Mouse (Mus musculus) urinary bladder, postnatal 25 days (tissue): ENCODE results near the gene Gm17359.

Experiments
- DNase-seq: peaks from one replicate; pipeline ENCODE4 v3.0.0; 2022; ENCODE audit warnings: low spot score

The Gm17359 gene

DNA sequence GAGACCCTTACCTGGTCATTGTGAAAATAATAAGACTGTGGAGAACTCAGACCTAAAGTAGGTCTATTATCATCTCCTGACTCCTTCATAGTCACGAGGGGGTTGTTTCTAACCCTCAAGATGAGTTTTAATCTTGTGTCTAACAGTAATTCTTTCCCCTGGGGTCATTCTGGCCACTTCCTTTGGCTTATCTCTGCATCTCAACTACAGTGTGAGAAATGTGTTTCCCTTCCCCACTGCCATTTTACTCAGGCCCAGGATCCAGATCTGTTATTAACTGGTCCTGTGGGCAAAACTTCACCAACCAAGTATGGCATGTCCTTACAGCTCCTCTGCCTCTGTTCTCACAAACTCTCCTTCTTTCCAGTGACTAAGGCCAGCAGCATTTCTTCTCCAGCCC lies 12.8 kb downstream of the Gm17359 start:
- DNase-seq: no peak

DNA sequence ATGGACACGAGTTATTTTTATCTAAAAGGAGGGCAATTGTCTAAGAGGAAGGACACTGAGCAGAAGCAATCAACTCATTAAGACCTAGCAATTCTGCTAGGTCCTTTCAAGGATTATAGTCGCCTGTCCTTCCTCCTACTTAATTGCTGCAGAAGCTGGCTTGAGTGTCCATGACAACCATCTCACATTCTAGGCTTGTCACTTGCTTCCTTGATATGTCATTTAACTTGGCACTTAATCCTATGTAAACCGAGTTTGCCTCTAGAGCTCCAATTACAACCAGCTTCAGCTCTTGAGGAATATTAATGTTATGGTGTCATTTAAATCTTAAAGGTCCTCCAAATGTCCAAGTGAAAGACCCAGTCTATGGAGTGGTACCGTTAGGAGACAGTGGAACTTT lies 22.3 kb downstream of the Gm17359 start:
- no peak for DNase-seq

DNA sequence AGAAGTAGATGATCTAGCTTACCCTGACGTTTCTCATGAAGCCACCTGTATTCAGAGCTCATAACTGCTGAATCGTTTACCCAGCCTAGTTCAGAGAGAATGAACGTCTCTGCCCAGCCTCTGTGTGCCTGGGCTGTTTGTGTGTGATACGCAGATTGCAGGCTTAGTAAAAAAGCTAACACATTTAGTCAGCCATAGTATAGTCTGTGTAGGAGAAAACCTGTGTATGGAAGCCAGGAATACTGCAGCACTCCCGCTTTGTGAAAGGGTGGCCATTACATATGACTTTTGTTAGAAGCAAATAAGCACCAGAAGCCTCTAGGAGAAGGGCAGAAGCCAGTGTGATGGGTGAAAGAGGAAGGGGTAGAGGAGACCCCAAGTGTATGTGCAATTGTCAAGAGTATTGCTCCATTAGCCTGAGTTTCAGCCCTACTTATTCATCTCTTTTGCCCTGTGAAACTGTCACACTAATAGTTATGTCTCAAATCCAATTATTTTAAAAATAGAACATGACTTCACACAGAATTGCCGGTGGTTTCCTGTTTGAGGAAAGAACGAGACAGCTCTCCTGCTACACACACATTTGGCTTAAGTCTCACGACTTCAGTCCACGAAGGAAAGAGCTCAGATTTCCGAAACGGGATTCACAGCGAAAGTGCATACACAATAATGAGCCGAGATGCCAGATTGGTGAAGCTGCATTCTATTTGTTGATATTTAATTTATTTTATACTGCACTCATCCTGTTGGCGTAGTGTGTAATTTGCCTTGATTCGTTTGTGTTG lies 24.0 kb downstream of the Gm17359 start:
- no peak for DNase-seq

DNA sequence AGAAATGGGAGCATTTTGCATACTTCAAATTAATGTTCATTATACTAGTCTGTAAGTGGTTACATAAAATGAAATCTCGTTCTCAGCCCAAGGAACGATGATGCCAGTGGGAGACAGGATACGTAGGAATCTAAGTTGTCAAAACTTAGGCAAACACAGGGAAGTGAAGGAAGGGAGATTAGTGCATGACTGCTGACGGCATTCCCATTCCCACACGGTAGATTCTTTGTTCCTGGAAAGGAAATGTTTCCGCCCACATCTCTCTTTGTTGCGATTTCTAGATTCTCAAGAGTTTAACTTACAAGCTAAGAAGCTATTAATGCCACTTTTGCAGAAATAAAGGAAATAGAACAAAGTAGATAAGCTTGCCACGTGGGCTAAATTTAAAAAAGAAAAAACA lies 29.6 kb downstream of the Gm17359 start:
- DNase-seq: no peak

DNA sequence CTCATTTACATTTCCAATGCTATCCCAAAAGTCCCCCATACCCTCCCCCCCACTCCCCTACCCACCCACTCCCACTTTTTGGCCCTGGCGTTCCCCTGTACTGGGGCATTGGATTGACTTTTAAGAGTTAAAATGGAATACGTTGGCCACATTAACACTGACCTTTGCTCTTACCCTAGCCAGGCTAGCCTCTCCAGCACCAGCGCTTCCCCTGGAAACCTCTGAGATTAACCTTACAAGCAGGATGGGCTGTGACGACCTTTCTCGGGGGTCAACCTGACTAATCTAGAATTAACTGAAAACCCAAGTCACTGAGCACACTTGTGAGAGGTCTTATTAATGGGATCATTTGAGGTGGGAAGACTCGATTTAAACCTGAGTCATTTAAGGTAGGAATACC lies 31.8 kb downstream of the Gm17359 start:
- DNase-seq: no peak

DNA sequence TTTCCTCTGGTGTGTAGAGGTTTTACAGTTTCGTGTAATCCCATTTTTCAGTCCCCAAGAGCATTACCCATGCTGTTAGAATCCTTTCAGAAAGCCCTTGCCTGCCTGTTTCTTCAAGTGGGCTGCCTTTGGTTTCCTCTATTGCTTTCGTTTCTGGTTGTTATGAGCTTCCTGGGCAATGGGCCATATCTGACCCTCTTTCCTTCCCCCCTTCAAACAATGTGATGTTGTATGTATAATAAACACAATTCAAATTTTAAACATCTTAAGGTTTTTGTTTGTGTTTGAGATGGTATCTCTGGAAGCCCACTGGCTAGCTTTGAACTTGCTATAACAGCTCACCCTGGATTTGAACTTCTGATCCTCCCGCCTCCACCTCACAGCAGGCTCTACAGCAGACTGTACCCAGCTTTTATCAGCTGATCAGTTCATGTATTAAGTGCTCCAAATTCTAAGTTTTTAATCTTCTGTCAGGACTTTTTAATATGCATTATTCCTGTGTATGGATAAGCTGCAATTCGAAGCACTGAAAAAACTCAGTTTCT lies 34.0 kb downstream of the Gm17359 start:
- no peak for DNase-seq

DNA sequence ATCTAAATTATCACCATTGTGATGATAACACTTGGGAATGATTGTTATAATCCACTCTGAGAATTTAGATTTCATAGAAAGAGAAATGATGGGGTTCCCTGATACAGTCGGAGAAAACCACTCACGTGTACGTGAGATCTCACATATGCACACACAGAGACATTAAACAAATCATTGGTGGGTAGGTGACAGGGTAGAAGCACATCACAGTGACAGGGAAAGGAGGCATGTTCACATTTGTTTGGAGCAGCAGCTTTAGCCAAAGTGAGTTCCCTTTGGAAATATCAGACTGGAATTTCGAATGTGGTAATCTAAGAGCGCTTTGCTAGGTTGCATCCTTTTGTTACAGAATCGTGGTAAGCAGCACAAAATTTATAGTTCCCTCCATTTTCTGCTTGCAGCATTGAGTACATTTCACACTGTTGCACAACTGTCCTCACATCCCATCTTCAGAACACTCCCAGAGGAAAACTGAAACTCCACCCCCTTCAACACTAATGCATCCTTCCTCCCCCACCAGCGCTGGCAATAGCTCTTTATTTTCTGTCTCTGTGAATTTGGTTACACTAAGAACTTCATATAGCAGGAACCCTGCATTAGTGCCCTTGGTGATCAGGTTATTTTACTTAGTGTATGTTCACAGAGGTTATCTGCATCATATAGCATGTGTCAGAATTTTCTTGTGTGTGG lies 35.2 kb downstream of the Gm17359 start:
- DNase-seq: no peak

DNA sequence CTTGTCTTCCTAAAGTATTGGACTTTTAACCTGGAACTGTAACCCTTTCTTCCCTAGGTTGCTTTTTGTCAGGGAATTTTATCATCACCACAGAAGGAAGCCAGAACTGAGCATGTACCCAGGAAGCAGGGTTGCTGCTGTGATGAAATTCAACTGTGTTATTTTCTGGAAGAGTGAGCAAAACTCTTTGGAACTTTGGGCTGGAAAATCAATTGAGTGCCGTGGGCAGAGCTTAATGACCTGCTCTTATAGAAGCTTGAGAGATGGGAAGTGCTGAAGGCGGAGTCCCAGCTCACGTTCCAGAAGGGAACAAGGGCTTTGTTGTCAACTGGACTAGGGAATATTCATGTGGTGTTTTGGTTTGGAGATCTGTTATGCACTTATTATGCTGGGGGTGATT lies 37.5 kb downstream of the Gm17359 start:
- no peak for DNase-seq

DNA sequence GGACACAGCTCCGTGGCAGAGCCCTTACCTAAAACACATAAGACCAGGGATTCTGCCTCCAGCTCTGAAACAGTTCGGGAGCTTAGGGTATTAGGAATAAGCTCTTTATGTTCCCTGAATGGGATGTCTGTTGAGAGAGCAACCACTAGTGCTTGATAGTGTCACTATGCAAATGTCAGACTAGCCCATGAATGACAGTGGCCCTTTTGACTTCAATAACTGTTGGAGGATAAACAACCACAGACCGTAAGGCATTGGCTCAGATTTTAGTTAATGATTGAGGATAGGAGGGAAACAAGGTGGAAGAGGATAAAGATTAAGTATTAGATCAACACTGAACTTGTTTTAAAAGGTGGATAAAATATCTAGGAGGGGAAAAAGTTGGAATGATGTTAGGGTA lies 41.6 kb downstream of the Gm17359 start:
- DNase-seq: no peak

DNA sequence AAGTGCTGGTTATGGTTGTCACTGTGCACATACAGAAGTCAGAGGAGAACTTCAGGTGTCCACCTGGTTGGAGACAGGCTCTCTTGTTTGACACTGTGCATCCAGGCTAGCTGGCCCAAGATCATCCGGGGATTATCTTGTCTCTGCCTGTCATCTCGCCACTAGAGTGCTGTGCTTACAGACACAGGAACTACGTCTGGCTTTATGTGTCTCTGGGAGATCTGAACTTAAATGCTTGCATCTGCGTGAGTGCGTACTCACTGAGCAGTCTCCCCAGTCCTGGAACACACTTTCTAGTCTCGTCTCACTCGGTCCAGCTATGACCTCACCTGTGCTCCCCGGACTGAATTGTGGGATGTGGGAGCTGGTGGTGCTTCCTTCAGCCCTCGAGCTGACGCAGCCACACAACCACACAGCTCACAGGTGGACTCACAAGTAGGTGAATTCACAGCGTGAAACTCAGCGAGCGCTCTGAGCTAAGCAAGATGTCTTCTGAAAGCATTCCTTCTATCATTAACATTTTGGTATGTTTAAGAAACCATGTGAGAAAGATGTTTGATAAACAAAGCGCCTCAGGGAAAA lies 42.9 kb downstream of the Gm17359 start:
- DNase-seq: no peak

DNA sequence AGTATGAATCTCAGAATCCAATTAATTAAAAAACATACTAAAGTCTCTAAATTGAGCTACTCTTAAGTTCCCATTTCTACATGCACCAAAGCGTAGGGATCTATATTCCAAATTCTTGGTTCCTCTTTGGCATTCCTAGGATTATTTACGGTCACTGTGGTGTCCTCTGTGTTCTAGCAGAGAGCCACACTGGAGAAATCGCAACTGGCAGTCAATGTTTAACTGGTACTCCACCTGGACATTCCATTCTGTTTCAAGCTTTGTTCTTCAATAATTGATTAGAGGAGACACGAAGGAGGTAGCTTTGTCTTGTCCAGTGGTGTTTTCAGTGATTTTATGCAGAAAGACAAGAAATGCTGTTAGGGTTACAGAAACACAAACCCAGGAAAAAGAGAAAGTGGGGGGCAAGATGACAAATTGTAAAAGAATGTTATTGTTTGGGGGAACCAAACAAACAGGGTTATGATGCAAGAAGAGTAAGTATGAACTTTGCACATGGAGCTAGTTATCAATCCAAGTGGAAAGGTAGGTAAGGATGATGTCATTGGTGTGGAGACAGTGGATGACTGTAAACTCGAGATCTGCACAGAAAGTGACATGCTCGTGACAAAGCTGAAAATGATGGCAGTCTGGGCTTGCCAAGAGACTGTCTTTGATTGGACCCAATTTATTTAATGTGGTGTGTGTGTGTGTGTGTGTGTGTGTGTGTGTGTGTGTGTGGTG lies 43.6 kb downstream of the Gm17359 start:
- DNase-seq: no peak

DNA sequence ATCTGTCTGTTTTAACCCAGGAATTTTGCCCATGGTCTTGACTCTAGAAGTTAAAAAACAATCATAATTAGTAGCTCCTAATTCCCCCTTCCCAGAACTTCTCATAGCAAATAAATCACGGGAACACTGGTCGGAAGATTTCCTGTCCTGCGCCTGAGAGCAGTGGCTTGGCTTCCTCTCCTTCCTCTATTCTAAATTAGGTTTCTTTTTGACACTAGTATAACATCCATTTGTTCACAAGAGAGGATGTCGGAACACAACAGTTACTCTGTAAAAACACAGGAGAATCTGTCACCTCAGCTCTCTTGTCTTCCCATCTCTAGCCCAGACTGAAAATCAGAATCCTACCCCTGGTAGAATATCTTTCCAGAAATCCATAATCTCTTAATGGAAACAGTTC lies 44.9 kb downstream of the Gm17359 start:
- no peak for DNase-seq

DNA sequence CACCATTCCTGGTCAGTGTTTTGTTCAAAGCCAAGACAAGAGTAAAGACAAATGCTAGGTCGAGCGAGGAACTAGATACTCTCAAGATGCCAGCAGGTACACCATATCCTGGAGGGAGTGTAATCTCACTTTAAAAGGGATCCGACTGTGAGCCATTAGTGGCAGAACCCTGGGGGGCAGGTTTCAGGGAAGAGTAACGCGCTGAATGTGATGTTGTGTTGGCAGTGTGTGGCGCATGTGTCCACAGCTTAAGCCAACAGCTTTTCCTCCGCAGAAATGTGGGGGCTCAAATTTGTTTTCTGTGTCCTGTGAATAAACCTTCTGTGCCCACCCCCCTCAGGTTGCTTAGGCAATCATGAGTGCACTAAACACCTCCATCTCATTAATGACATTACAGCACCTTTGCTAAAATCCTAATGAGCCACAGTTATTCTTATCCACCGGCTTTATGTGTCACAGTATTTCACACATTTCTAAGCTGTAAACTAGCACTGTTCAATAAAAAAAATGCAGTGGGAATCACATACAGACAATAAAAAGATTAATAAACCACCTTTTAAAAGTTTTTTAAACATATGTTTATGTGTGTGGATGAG lies 49.1 kb downstream of the Gm17359 start:
- DNase-seq: no peak

DNA sequence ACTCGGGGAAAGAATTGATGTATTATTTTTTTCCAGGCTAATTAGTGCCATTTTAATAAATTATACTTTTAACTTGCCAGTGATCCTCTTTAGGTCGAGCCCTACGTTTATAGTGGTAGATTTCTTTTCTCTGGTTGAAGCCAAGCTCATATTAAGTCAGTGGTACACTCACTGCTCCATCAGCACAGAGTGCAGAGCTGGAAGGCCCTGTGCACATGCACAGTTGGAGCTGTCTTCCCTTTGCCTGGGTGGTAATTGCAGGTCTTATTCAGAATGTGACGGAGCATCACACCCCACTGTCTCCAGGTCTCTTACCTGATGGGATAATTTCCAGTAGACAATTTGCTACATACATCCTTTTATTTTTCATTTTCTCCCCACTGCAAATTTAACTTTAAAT lies 52.6 kb downstream of the Gm17359 start:
- no peak for DNase-seq

DNA sequence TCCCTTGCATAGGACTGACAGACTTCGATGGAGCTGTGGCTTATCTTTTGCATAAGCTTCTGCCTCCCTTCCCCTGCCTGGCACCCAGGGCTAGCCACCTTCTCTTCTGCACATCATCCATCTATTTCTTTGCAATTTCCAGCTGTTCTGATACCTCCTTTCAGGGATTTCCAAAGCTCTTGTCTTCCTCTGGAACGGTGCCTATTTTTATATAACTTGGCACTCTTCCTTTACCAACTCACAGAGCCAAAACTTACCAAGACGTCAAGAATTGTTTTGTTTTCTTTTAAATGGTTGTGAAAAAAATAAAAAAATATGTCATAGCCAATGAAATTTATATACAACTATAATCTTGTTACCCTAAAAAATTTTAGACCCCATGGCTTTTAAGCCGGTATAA lies 64.1 kb downstream of the Gm17359 start:
- no peak for DNase-seq

DNA sequence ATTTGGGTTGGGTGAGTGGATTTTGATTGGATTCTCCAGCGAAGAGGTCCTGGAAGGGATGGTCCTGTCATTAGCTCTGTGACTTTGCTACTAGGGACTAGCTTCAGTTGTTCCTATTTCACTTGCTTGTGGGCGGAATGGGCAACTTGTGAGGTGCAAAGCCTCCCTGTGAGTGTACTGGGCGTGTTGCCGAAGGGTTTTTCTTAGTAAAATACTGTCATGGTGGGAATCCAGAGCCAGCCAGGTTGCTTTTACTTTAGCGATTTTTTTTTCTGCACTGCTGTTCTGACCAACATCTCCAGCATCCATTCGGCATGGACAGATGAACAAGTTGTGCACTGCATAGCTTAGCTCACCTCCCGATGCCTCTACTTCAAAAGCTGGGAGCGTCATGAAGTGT lies 65.6 kb downstream of the Gm17359 start:
- DNase-seq: no peak

DNA sequence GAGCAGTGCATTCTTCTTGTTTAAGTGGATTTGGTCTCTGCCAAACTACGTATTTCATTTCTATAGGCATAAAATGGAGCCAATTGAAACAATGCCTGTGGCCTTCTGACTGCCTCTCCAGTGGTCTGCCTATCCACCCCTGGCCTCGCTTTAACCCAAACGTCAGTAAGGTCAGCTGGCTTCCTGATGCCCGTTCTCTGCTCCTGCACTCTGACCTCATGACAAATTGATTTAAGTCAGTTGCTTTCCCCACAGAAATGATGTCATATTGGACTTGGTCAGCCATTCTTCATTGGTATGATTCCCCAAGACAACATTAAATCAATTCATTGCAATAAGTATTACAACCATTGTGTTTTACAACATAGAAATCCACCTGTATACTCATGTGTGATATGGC lies 72.1 kb downstream of the Gm17359 start:
- DNase-seq: no peak

DNA sequence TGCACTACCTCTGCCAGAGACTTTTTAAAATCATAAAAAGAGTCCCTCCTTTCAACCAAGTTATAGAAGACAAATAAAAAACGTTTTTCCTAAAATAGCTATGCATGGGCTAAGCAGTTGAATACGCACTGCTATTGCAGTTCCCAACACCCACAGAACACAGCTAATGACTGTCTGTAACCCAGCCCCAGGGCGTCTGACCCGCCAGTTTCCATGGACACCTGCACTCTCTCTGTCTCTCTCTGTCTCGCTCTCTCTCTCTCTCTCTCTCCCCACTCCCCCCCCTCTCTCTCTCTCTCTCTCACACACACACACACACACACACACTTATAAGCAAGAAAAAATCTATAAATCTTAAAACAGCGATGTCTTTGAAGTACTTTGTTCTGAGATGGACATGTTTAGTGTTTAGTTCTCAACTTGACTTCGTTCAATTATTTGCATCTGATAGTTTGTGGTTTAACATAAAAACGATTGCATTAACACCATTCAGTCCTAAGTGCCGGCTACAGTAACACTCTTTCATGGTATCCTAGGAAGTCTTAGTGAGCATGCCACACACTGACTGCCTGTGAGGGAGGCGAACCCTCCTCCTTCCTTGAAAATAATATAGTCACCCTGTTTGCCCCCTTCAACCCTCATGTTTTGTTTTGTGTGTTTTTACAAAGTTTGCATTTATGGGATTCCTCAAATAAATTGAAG lies 73.6 kb downstream of the Gm17359 start:
- no peak for DNase-seq

DNA sequence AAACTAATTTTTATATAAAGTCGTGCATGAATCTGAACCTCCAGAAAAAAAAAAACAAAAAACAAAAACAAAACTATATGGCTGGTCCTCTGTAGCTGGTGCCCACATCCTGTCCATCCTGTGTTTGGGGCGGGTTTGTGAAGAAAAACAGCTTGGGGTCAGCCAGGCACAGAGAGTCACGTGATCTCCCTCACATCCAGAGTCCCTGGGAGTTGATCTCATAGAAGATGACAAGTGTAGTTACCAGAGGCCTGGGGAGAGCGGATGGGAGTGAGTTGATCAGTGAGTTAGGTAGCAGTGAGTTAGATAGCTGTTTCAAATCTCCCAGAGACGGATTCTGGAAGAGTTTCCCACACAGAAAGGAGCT lies 74.2 kb downstream of the Gm17359 start:
- DNase-seq: no peak

DNA sequence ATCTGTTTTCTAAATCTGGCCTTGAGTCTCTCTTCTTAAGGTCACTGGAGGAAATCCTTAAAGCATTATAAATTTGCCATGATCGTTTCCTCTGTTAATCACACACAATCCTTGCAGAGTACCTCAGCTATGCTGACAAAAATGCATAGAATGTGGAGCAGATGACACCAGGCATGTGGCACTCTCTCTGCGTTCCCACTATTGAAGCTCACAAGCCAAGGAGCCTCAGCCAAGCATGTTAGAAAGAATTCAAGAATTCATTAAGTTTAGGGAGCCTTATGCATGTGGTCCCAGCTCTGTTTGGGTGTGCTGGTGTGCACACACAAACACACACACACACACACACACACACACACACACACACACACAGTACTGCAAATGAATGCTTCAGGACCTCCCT lies 75.2 kb downstream of the Gm17359 start:
- no peak for DNase-seq

DNA sequence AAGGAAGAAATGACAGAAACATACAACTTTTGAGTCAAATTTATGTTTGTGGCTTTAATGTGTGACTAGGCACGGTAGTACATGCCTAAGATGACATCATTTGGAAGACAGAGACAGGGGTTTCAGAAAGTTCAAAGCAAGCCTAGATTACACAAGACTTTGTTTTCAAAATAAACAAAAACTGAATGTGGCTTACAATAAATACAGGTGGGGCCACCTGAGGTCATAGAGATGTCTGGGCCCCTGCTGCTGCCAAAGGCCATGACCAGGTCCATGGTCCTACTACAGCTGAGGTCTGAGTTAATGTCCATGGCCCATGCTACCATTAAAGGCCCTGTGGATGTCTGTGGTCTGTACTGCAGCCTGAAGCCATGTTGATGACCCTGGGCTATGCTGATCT lies 77.0 kb downstream of the Gm17359 start:
- DNase-seq: no peak

DNA sequence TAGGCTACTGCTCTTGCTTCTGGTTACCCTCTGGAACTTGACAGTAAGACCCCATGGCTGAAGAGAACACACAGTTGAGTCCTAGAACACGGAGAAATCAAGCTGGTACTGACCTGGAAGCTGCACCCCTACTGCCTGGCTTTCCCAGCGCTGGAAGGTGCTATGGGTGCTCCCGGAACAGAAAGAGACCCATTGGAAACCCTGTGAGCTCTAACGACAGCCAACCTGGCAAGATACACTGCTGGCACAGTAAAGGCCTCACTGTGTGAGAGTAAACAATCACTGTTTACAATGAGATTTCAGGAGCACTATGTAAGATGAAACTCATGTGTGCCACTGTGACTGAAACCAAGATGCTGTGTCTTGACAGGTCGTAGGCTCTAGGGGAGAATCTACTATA lies 78.6 kb downstream of the Gm17359 start:
- DNase-seq: no peak
